Mouse (Mus musculus) CH12.LX (cell line): Measurements from ENCODE around the gene Rasl10b. TPM values are rescaled to one million over a fixed set of nuclear protein-coding genes. Genes with fewer than 3 reads are reported as not detected.
A peak's percentile ranks its signal among the peaks of the same experiment; 100 is the strongest.

Experiments used
- DNase-seq: peaks from one replicate; pipeline ENCODE4 v3.0.0-alpha.2; 2013; ENCODE audit errors: extremely low read depth
- H3K27ac ChIP-seq: 2 replicates; pipeline ENCODE4 v1.5.1; 2012; ENCODE audit warnings: low read depth, mild to moderate bottlenecking, control low read depth, moderate library complexity; ENCODE audit not compliant: insufficient read depth
- H3K27me3 ChIP-seq: replicated peaks from 2 replicates; pipeline ENCODE3; 2012; ENCODE audit warnings: inconsistent platforms
- H3K36me3 ChIP-seq, 2 experiments: replicated peaks in 1 of 2; 2 replicates each; pipeline versions ENCODE3 to v1.6.1; 2012; ENCODE audit warnings: inconsistent platforms in 1 of 2, low read length in 1 of 2, mild to moderate bottlenecking in 1 of 2, mixed read lengths in 1 of 2, moderate library complexity in 1 of 2; ENCODE audit not compliant: control insufficient read depth in 1 of 2, insufficient read depth in 1 of 2
- H3K4me1 ChIP-seq, 2 experiments: 2 replicates each; pipeline ENCODE4 v1.6.1; 2012; ENCODE audit warnings: inconsistent platforms in 1 of 2, moderate library complexity in 1 of 2; ENCODE audit not compliant: insufficient read depth in 2 of 2, control insufficient read depth in 1 of 2
- H3K4me2 ChIP-seq: 2 replicates; pipeline ENCODE4 v1.6.1; 2012; ENCODE audit warnings: low read depth, mild to moderate bottlenecking, control low read depth; ENCODE audit not compliant: poor library complexity, insufficient read depth, severe bottlenecking
- H3K4me3 ChIP-seq, 3 experiments: fragments of 150-350 bp in 1 of 3; sonication (generic) in 1 of 3; replicated peaks in 1 of 3; 2 replicates each; pipeline versions ENCODE3 to v1.5.1; 2011 to 2012; ENCODE audit warnings: low read depth in 2 of 3, low read length in 2 of 3, mild to moderate bottlenecking in 2 of 3, moderate library complexity in 2 of 3, control low read depth in 1 of 3, improper control_type of control experiment in 1 of 3, inconsistent platforms in 1 of 3, mixed read lengths in 1 of 3; ENCODE audit not compliant: poor library complexity in 1 of 3
- H3K79me2 ChIP-seq: replicated peaks from 2 replicates; pipeline ENCODE4 v1.6.1; 2012; ENCODE audit warnings: mild to moderate bottlenecking, moderate library complexity; ENCODE audit not compliant: control insufficient read depth, poor library complexity, insufficient read depth, severe bottlenecking; ENCODE audit errors: extremely low read depth
- H3K9ac ChIP-seq: 2 replicates; pipeline ENCODE4 v1.6.1; 2012; ENCODE audit warnings: low read depth, mild to moderate bottlenecking, control low read depth, moderate library complexity; ENCODE audit not compliant: insufficient read depth
- H3K9me3 ChIP-seq: replicated peaks from 2 replicates; pipeline ENCODE3; 2012; ENCODE audit warnings: low read length, inconsistent platforms, mixed read lengths
- CHD1 ChIP-seq: IDR thresholded peaks from 2 replicates; pipeline ENCODE4 v1.6.1; 2012; ENCODE audit warnings: low read depth, low read length, improper control_type of control experiment, inconsistent platforms
- E2F4 ChIP-seq: IDR thresholded peaks from 2 replicates; pipeline ENCODE4 v1.6.1; 2011; ENCODE audit warnings: low read depth, low read length, improper control_type of control experiment; ENCODE audit not compliant: insufficient replicate concordance
- ELF1 ChIP-seq: IDR thresholded peaks from 2 replicates; pipeline ENCODE4 v1.6.1; 2014; ENCODE audit warnings: low read depth, mild to moderate bottlenecking, inconsistent platforms, low read length, improper control_type of control experiment
- EP300 ChIP-seq: IDR thresholded peaks from 2 replicates; pipeline ENCODE4 v1.6.1; 2011; ENCODE audit warnings: low read length, improper control_type of control experiment
- HCFC1 ChIP-seq: IDR thresholded peaks from 2 replicates; pipeline ENCODE4 v1.6.1; 2012; ENCODE audit warnings: low read depth, mild to moderate bottlenecking, inconsistent platforms, low read length, improper control_type of control experiment
- JUN ChIP-seq: IDR thresholded peaks from 2 replicates; pipeline ENCODE4 v1.6.1; 2011; ENCODE audit warnings: low read depth, mild to moderate bottlenecking, low read length, improper control_type of control experiment, moderate library complexity; ENCODE audit not compliant: insufficient read depth
- KAT2A ChIP-seq: IDR thresholded peaks from 2 replicates; pipeline ENCODE4 v1.6.1; 2012; ENCODE audit warnings: low read length, improper control_type of control experiment, inconsistent platforms; ENCODE audit not compliant: insufficient replicate concordance
- MAX ChIP-seq: IDR thresholded peaks from 2 replicates; pipeline ENCODE4 v1.6.1; 2011; ENCODE audit warnings: low read length, improper control_type of control experiment
- MAZ ChIP-seq: IDR thresholded peaks from 2 replicates; pipeline ENCODE4 v1.6.1; 2012; ENCODE audit warnings: low read depth, mild to moderate bottlenecking, inconsistent platforms, low read length, improper control_type of control experiment, moderate library complexity
- MEF2A ChIP-seq: IDR thresholded peaks from 2 replicates; pipeline ENCODE4 v1.6.1; 2014; ENCODE audit warnings: low read depth, mild to moderate bottlenecking, inconsistent platforms, low read length, improper control_type of control experiment, borderline replicate concordance
- PAX5 ChIP-seq: IDR thresholded peaks from 2 replicates; pipeline ENCODE4 v1.6.1; 2012; ENCODE audit warnings: low read length, inconsistent platforms, mixed read lengths
- RAD21 ChIP-seq: IDR thresholded peaks from 2 replicates; pipeline ENCODE4 v1.6.1; 2011; ENCODE audit warnings: low read depth, mild to moderate bottlenecking, low read length, improper control_type of control experiment, moderate library complexity
- RCOR1 ChIP-seq: conservative IDR thresholded peaks from 2 replicates; pipeline ENCODE4 v1.6.1; 2012; ENCODE audit warnings: low read depth, mild to moderate bottlenecking, inconsistent platforms, low read length, improper control_type of control experiment
- SMC3 ChIP-seq: IDR thresholded peaks from 2 replicates; pipeline ENCODE4 v1.6.1; 2011; ENCODE audit warnings: low read depth, low read length, improper control_type of control experiment
- TBP ChIP-seq: conservative IDR thresholded peaks from 2 replicates; pipeline ENCODE4 v1.6.1; 2011; ENCODE audit warnings: low read depth, low read length, improper control_type of control experiment
- TCF12 ChIP-seq: IDR thresholded peaks from 2 replicates; pipeline ENCODE4 v1.6.1; 2014; ENCODE audit warnings: low read depth, mild to moderate bottlenecking, inconsistent platforms, low read length, improper control_type of control experiment
- UBTF ChIP-seq: IDR thresholded peaks from 2 replicates; pipeline ENCODE4 v1.6.1; 2012; ENCODE audit warnings: low read depth, mild to moderate bottlenecking, inconsistent platforms, low read length, improper control_type of control experiment, moderate library complexity
- USF2 ChIP-seq: conservative IDR thresholded peaks from 2 replicates; pipeline ENCODE4 v1.6.1; 2011; ENCODE audit warnings: low read depth, low read length, improper control_type of control experiment
- ZC3H11A ChIP-seq: IDR thresholded peaks from 2 replicates; pipeline ENCODE4 v1.6.1; 2012; ENCODE audit warnings: low read depth, mild to moderate bottlenecking, inconsistent platforms, low read length, improper control_type of control experiment
- dilution Hi-C: fragments of 300-500 bp; cut with MboI; formaldehyde crosslinking; loops from 2 replicates; pipeline ENCODE4 v1.14.3; 2020; ENCODE audit warnings: low sequenced_read_pairs; ENCODE audit not compliant: extremely low pct_unique_long_range_greater_than_20kb, extremely low pct_ligation_motif_present
- in situ Hi-C: fragments of 300-500 bp; cut with MboI; formaldehyde crosslinking; loops from 3 replicates; pipeline ENCODE4 v1.14.3; 2019; ENCODE audit warnings: low sequenced_read_pairs, low pct_ligation_motif_present, low pct_unique_long_range_greater_than_20kb, mixed read lengths
- polyA plus RNA-seq: library from polyadenylated mRNA; unstranded; fragments of >175 nt; gene quantifications from 2 replicates; pipeline ENCODE4 v1.2.1, GENCODE M21; 2012; ENCODE audit warnings: low read depth; ENCODE audit not compliant: insufficient read length
- total RNA-seq, 2 experiments: library from RNA; depleted of rRNA; stranded (reverse); fragments of 300-350 nt in 1 of 2; fragments of >200 nt in 1 of 2; gene quantifications; 2 replicates each; pipeline ENCODE4 v1.2.3; 2012 to 2014

Rasl10b gene
- total and polyA plus RNA-seq, 3 experiments = 0.42 TPM; not detected in 2

DNA sequence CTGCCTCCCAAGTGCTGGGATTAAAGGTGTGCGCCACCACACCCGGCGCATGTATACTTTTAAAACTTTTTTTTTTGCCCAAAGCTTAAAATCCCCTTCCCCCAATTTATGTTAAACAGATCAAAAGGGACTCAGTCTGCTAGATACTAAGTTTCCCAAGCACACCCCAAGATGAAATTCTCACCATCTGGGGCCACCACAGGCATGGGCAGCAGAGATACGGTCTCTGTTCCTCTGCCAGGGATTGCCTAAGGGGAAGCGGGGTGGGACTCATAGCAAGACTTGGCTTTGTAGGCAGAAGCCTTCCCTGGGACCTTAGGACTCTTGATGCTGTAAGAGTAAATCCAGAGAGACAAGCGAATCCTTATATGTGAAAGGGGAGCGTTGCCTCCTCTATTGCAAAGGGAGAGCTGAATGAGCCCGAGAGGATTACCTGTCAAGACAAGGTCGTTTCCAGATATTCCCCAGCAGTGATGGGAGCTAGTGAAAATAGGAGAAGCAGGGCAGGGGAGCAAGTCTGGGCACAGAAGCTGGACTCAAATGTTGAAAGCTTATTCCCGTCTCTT lies 52.6 kb downstream of the Rasl10b start:
- TF ChIP-seq TCF12 = no peak
- TF ChIP-seq MEF2A = no peak
- TF ChIP-seq RAD21 = no peak
- TF ChIP-seq USF2 = no peak
- no peak for TF ChIP-seq MAX
- no peak for TF ChIP-seq HCFC1
- no peak for TF ChIP-seq JUN
- no peak for TF ChIP-seq CHD1
- TF ChIP-seq TBP = no peak
- TF ChIP-seq ZC3H11A = no peak
- no peak for TF ChIP-seq RCOR1
- Histone ChIP-seq H3K4me2 (no peak overlapping the region), H3K27me3 (peaks cover 73% of the 10 kb centered on the region), H3K79me2 (no peaks in the 10 kb centered on the region), H3K4me1 (peaks cover 11 to 35% of the 10 kb centered on the region in 2 experiments), H3K27ac (no peak overlapping the region), H3K9ac (no peak overlapping the region), H3K9me3 (no peaks in the 10 kb centered on the region), H3K36me3 (no peaks in the 10 kb centered on the region), H3K4me3 (no peak overlapping the region)
- DNase-seq = no peak
- dilution Hi-C loops (no loop called here), in situ Hi-C loops (no loop called here)

DNA sequence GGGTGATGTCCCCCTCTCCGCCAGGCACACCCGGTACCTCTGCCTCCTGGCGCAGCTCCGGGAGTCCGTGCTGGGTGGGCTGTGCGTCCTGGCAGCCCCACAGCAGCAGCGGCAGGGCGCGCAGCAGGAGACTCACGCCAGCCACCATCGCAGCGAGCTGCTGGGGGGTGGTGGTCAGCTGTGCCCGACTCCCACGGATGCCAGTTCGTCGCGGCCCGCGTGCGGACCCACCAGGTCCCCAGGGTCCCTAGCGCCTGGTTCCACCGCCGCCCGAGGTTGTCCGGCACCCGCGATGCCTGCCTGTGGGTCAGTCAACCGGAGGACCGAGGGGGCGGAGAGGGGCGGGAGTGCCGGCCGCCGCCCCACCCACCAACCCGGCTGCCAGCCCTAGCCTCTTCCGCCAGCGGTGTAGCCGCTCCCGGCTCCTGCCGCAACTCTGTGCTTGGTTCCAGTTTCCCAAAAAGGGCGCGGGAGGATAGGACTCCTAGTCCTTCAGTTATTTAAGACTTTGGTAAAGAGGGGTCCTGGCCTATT lies 53.8 kb downstream of the Rasl10b start, which contains the start of gene Mmp28:
Mmp28 (minus strand) TSS at position 361 of the 534 bp plus-strand sequence.
- DNase-seq = no peak
- Histone ChIP-seq H3K9ac (peak within 1 kb of the TSS; percentile 30), H3K4me3 (peak within 1 kb of the TSS; percentile 26 to 63 (median 38)), H3K79me2 (no peaks in the 10 kb centered on the region), H3K9me3 (no peaks in the 10 kb centered on the region), H3K4me1 (peaks cover 8 to 35% of the 10 kb centered on the region in 2 experiments; a peak in 3 of 4 replicates), H3K27ac (no peak within 1 kb of the TSS), H3K36me3 (no peaks in the 10 kb centered on the region), H3K4me2 (peak within 1 kb of the TSS; percentile 88), H3K27me3 (peaks cover 74% of the 10 kb centered on the region)
- in situ Hi-C loops = no loop called here
- dilution Hi-C loops = no loop called here
- TF ChIP-seq PAX5 (no peak), KAT2A (no peak), ELF1 (peak; percentile 60), RAD21 (no peak), MEF2A (no peak), MAZ (peak; percentile 51; the same call in 1 of the 2 replicates), E2F4 (no peak), SMC3 (no peak), ZC3H11A (no peak), RCOR1 (no peak), UBTF (peak; percentile 87), EP300 (no peak)
